Mouse (Mus musculus): ENCODE results near the gene Ptgds. TPM values are rescaled to one million over a fixed set of nuclear protein-coding genes. Genes with fewer than 3 reads are reported as not detected.

Gene Ptgds
- polyA plus RNA-seq, 1 experiment from 2014 or later: 0.31 TPM

- peak overlapping the region; percentile 48 for H3K27ac ChIP-seq
- 65% methylated on average over 6 of the region's 6 CpGs for WGBS
- H3K9me3 ChIP-seq: no peaks in the 10 kb centered on the region
- no peak overlapping the region; the same call in 1 of the 2 replicates for H3K4me3 ChIP-seq
- no peaks in the 10 kb centered on the region for H3K27me3 ChIP-seq (ENCODE audit: poor library complexity, severe bottlenecking)
- peaks cover 4% of the 10 kb centered on the region for H3K36me3 ChIP-seq (replicated peaks)
- no peak for DNase-seq (ENCODE audit: extremely low spot score, low spot score)
- peaks cover 35% of the 10 kb centered on the region for H3K4me1 ChIP-seq
Measured at GRCm38 (mm10) chr2:25497846-25498575, 28.2 kb upstream of the Ptgds start.

GRCm38 (mm10) chr2:25496462-25496861 is 26.6 kb upstream of the Ptgds start:
- Histone ChIP-seq H3K27me3 (ENCODE audit: poor library complexity, severe bottlenecking) (no peaks in the 10 kb centered on the region), H3K4me3 (no peak overlapping the region), H3K4me1 (peaks cover 26% of the 10 kb centered on the region), H3K27ac (no peak overlapping the region), H3K9me3 (no peaks in the 10 kb centered on the region), H3K36me3 (replicated peaks) (no peaks in the 10 kb centered on the region)
- 43% methylated on average over 4 of the region's 4 CpGs for WGBS
- DNase-seq (ENCODE audit: extremely low spot score, low spot score): peak; percentile 27

DNA sequence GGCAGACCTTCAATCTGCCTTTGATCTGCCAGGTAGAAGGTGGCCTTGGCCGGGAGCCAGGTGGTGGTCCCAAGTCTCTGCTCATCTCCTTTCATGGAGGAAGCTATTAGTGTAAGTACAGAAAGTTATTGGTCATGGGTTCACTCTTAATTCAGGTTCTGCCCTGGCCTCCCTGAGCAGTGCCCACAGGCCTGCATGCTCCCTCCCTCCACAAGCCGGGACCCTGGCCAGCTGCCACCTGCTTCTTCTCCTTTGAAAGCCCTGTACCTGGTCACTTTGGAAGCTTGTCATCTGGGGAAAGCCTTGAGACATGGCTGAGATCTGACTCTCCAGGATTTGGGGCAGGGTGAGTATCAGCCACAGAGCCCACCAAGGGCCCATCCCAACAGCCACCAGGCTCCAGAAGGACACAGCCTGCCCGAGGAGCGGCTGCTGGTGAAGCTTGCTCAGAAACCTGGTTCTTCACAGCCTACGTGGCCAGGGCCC is 23.7 kb upstream of the Ptgds start, which contains the start of gene Lcn12:
Gene Lcn12, minus strand, starts transcription at position 436 of the 486 bp plus-strand sequence.
- H3K27ac ChIP-seq: no peak within 1 kb of the TSS
- DNase-seq (ENCODE audit: extremely low spot score, low spot score): no peak
- WGBS: 89% methylated on average over 5 of the region's 5 CpGs
- peaks cover 10% of the 10 kb centered on the region for H3K4me1 ChIP-seq
- H3K4me3 ChIP-seq: no peak within 1 kb of the TSS
- H3K36me3 ChIP-seq (replicated peaks): no peaks in the 10 kb centered on the region
- H3K9me3 ChIP-seq: no peaks in the 10 kb centered on the region
- no peaks in the 10 kb centered on the region for H3K27me3 ChIP-seq (ENCODE audit: poor library complexity, severe bottlenecking)

- Histone ChIP-seq H3K4me3 (no peak overlapping the region), H3K36me3 (replicated peaks) (no peaks in the 10 kb centered on the region), H3K27me3 (ENCODE audit: poor library complexity, severe bottlenecking) (no peaks in the 10 kb centered on the region), H3K27ac (no peak overlapping the region), H3K4me1 (peaks cover 7% of the 10 kb centered on the region), H3K9me3 (no peaks in the 10 kb centered on the region)
- 86% methylated on average over 5 of the region's 5 CpGs for WGBS
- DNase-seq (ENCODE audit: extremely low spot score, low spot score): no peak
Measured at GRCm38 (mm10) chr2:25492988-25493387, 23.1 kb upstream of the Ptgds start.

- Histone ChIP-seq H3K4me3 (no peak overlapping the region), H3K9me3 (no peaks in the 10 kb centered on the region), H3K27ac (no peak overlapping the region), H3K4me1 (no peaks in the 10 kb centered on the region), H3K36me3 (replicated peaks) (no peaks in the 10 kb centered on the region), H3K27me3 (ENCODE audit: poor library complexity, severe bottlenecking) (no peaks in the 10 kb centered on the region)
- WGBS: 85% methylated on average over 7 of the region's 7 CpGs
- no peak for DNase-seq (ENCODE audit: extremely low spot score, low spot score)
Measured at GRCm38 (mm10) chr2:25488671-25489068, 18.8 kb upstream of the Ptgds start.

DNA sequence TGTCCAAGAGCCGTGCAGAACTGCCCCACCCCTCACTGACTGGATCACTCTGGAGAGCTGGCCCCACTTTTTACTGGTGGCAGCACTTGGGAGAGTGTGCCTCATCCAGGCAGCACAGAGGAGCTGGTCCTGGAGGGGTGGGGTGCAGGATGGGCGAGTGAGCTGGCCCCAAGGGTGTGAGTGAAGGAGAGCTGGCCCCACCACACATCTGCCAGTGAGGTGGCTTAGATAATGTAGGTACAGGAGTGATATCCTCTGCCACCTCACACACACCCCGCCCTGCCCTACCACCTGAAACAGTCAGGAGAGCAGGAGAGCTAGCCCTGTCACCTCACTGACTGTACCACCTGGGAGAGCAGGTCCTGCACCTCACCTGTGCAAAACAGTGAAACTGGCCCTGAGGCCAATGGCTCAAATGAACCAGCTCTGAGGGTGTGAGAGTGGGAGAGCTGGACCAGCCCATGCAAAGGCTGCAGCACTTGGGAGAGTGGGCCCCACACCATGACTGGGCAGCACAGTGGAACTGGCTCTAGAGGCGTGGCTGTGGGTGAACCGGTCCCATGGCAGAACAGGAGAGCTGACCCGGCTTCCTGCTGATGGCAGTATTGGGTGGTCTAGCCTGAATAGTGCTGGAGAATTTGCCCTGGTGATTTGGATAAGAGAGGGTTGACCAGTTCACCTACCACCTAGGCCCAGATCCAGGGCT is 18.3 kb upstream of the Ptgds start:
- H3K36me3 ChIP-seq (replicated peaks): no peaks in the 10 kb centered on the region
- no peak overlapping the region for H3K4me3 ChIP-seq
- 85% methylated on average over 6 of the region's 6 CpGs for WGBS
- no peak for DNase-seq (ENCODE audit: extremely low spot score, low spot score)
- no peaks in the 10 kb centered on the region for H3K4me1 ChIP-seq
- no peak overlapping the region for H3K27ac ChIP-seq
- H3K9me3 ChIP-seq: no peaks in the 10 kb centered on the region
- H3K27me3 ChIP-seq (ENCODE audit: poor library complexity, severe bottlenecking): no peaks in the 10 kb centered on the region

DNA sequence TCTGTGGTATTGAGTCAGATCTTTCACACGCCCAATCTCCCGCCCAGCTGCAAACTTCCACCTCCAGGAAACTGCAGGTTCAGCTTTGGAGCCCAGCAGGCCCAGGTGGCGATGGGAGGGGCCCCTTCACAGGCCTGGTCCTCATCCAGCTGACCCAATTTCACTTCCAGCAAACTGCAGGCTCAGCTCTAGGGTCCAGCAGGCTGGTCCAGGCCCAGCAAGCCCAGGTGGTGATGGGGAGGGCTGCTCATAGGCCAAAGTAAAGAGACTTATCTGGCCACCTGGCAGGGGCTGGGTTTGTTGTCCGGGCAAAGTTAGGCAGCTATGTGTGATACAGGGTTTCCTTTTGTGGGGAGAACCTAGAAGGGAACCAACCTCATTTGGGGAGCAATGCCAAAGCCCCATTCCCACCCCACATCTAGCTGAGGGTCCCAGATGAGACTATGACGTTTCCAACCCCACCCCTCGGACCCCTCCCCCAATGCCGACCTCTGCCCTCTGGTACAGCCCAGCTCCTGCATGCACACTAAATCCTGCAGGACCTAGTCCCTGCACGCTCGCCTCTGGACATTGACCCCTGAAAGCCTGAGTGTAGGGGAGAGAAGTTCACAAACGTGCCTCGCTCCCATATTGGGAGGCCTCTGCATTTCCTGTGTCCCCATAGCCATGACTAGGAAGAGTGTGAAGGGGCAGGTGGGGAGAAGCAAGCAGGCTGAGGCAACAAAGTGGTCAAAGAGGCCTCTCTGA is 15.2 kb upstream of the Ptgds start:
- no peak for DNase-seq (ENCODE audit: extremely low spot score, low spot score)
- 75% methylated on average over 11 of the region's 11 CpGs for WGBS
- Histone ChIP-seq H3K27ac (no peak overlapping the region), H3K9me3 (no peaks in the 10 kb centered on the region), H3K4me3 (no peak overlapping the region), H3K27me3 (ENCODE audit: poor library complexity, severe bottlenecking) (no peaks in the 10 kb centered on the region), H3K36me3 (replicated peaks) (no peaks in the 10 kb centered on the region), H3K4me1 (no peaks in the 10 kb centered on the region)

DNA sequence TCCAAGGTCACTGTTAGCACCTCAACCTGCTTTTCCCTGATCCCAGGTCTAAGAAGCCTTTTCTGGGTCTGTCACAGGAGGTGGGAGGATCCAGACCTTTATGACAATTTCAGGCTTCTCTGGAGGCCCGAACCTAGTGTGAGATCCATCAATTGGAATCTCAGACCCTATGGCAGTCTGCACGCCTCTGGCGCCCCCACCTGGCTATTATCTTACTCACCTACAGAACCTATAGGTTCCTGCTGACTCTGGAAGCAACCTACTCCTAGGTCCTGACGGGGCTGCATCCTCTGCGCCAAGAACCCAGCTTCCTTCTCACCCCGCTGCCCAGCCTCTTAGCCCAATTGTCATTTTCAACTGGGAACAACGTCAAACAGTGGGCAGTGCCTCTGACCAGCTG is 13.1 kb upstream of the Ptgds start:
- 28% methylated on average over 7 of the region's 7 CpGs for WGBS
- Histone ChIP-seq H3K36me3 (replicated peaks) (no peaks in the 10 kb centered on the region), H3K4me1 (no peaks in the 10 kb centered on the region), H3K4me3 (no peak overlapping the region), H3K27ac (no peak overlapping the region), H3K27me3 (ENCODE audit: poor library complexity, severe bottlenecking) (no peaks in the 10 kb centered on the region), H3K9me3 (no peaks in the 10 kb centered on the region)
- DNase-seq (ENCODE audit: extremely low spot score, low spot score): no peak

GRCm38 (mm10) chr2:25480541-25480940 is 10.7 kb upstream of the Ptgds start:
- no peak for DNase-seq (ENCODE audit: extremely low spot score, low spot score)
- no peaks in the 10 kb centered on the region for H3K27me3 ChIP-seq (ENCODE audit: poor library complexity, severe bottlenecking)
- H3K27ac ChIP-seq: no peak overlapping the region
- WGBS: 97% methylated on average over 1 of the region's 1 CpGs
- no peaks in the 10 kb centered on the region for H3K9me3 ChIP-seq
- no peaks in the 10 kb centered on the region for H3K4me1 ChIP-seq
- no peak overlapping the region for H3K4me3 ChIP-seq
- H3K36me3 ChIP-seq (replicated peaks): no peaks in the 10 kb centered on the region

GRCm38 (mm10) chr2:25479551-25480311 is 9.9 kb upstream of the Ptgds start:
- H3K27ac ChIP-seq: no peak overlapping the region
- DNase-seq (ENCODE audit: extremely low spot score, low spot score): no peak
- no peak overlapping the region for H3K4me3 ChIP-seq
- 82% methylated on average over 10 of the region's 10 CpGs for WGBS
- H3K4me1 ChIP-seq: no peaks in the 10 kb centered on the region
- H3K36me3 ChIP-seq (replicated peaks): no peaks in the 10 kb centered on the region
- no peaks in the 10 kb centered on the region for H3K9me3 ChIP-seq
- no peaks in the 10 kb centered on the region for H3K27me3 ChIP-seq (ENCODE audit: poor library complexity, severe bottlenecking)

DNA sequence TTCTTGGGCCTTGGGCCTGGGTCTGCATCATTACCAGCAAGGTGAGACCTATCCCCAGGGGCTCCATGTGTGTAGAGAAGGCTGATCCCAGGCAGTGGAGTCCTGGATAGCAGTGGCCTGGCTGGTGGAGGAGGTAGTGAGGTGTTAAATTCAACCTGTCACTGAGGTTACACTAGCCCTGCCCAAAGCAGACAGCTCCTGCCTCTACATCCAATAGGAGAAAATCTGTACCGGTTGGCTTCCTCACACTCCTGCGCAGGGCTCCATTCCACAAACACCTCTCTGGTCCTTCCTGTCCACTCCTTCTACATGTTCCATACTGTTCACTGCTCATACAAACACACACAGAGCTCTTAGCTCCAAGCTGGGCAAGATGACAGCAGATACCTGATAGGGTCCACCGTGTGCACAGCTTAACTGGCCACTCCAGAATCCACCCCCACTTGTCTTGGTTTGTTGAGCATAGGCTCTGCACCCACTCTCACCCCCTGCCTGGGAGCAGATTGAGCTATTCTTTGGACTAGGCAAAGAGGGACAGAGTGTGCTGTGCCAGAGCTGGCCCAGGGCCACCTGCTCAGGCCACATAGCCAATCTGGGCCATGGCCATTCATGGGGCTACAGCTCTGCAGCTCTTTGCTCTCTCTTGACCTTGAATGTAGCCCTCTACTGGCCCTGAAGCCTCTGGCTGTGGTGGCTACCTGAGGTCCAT is 8.3 kb upstream of the Ptgds start:
- no peaks in the 10 kb centered on the region for H3K9me3 ChIP-seq
- DNase-seq (ENCODE audit: extremely low spot score, low spot score): no peak
- H3K27me3 ChIP-seq (ENCODE audit: poor library complexity, severe bottlenecking): no peaks in the 10 kb centered on the region
- WGBS: 87% methylated on average over 3 of the region's 3 CpGs
- H3K27ac ChIP-seq: no peak overlapping the region
- no peaks in the 10 kb centered on the region for H3K36me3 ChIP-seq (replicated peaks)
- H3K4me1 ChIP-seq: no peaks in the 10 kb centered on the region
- H3K4me3 ChIP-seq: no peak overlapping the region

DNA sequence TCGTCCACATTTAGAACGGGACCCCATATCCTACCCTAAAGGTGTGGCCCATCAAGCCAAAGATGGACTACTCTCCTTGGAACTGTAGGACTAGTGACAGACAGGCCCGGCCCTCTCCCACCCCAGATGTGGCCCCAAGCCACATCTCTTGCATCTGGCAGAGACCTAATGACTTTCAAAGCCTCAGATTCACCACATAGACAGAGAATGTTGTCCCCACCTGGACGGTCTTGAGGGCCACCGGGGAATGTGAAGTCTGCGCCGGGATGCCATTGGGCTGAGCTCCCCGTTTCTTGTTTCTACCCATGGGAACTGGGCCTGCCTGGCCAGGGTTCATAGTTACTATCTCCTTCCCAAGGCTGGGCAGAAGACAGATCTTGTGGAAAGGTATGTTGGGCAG is 7.7 kb upstream of the Ptgds start:
- no peak overlapping the region for H3K4me3 ChIP-seq
- no peaks in the 10 kb centered on the region for H3K9me3 ChIP-seq
- DNase-seq (ENCODE audit: extremely low spot score, low spot score): no peak
- no peaks in the 10 kb centered on the region for H3K4me1 ChIP-seq
- 92% methylated on average over 8 of the region's 8 CpGs for WGBS
- no peaks in the 10 kb centered on the region for H3K36me3 ChIP-seq (replicated peaks)
- H3K27me3 ChIP-seq (ENCODE audit: poor library complexity, severe bottlenecking): no peaks in the 10 kb centered on the region
- no peak overlapping the region for H3K27ac ChIP-seq
